Mouse (Mus musculus) lung, postnatal 4 days (tissue): ENCODE results near the gene Arl16.
A peak's percentile ranks its signal among the peaks of the same experiment; 100 is the strongest.

Experiments
- DNase-seq, 2 experiments: peaks; one replicate each; pipeline ENCODE4 v3.0.0; 2021

The Arl16 gene

GRCm38 (mm10) chr11:120491317-120492023 is 24.1 kb upstream of the Arl16 start, which contains the start of gene Slc25a10:
TSS of gene Slc25a10 (plus strand) at chr11:120491840.
- DNase-seq: peak; percentile 92 to 93

- DNase-seq: peak in 1 of 2 experiments; percentile 18
These were observed 23.1 kb upstream of the Arl16 start for GRCm38 (mm10) chr11:120490291-120491046.

GRCm38 (mm10) chr11:120489054-120489761 is 21.8 kb upstream of the Arl16 start:
- peak; percentile 71 to 82 for DNase-seq

GRCm38 (mm10) chr11:120488516-120488915 is 21.1 kb upstream of the Arl16 start:
- no peak for DNase-seq

- DNase-seq: no peak
These were observed 17.8 kb upstream of the Arl16 start for GRCm38 (mm10) chr11:120485251-120485650.

GRCm38 (mm10) chr11:120484265-120484981 is 17.0 kb upstream of the Arl16 start, which contains the start of gene Mrpl12:
TSS of gene Mrpl12 (plus strand) at chr11:120484613.
- DNase-seq: peak; percentile 90 to 92

- no peak for DNase-seq
These were observed 16.1 kb upstream of the Arl16 start for GRCm38 (mm10) chr11:120483448-120483934.

- no peak for DNase-seq
These were observed 4.6 kb upstream of the Arl16 start for GRCm38 (mm10) chr11:120472052-120472451.

- no peak for DNase-seq
These were observed 307 bp upstream of the Arl16 start for GRCm38 (mm10) chr11:120467736-120468092.

- no peak for DNase-seq
These were observed 1.9 kb downstream of the Arl16 start for GRCm38 (mm10) chr11:120465521-120465920.

- no peak for DNase-seq
These were observed 3.0 kb downstream of the Arl16 start for GRCm38 (mm10) chr11:120464365-120464764.

GRCm38 (mm10) chr11:120463536-120463935 is 3.9 kb downstream of the Arl16 start:
- DNase-seq: no peak

GRCm38 (mm10) chr11:120458847-120459597 is 8.4 kb downstream of the Arl16 start:
- no peak for DNase-seq

- DNase-seq: peak; percentile 83 to 85
These were observed 9.3 kb downstream of the Arl16 start, which contains the start of the genes Oxld1 and Ccdc137 for GRCm38 (mm10) chr11:120457772-120458751. TSS of gene Oxld1 (minus strand) at chr11:120458068. TSS of gene Ccdc137 (plus strand) at chr11:120458115.

- no peak for DNase-seq
These were observed 10.0 kb downstream of the Arl16 start for GRCm38 (mm10) chr11:120457370-120457769.

GRCm38 (mm10) chr11:120455413-120455812 is 12.0 kb downstream of the Arl16 start:
- DNase-seq: no peak

- no peak for DNase-seq
These were observed 12.4 kb downstream of the Arl16 start for GRCm38 (mm10) chr11:120454965-120455364.

- DNase-seq: no peak
These were observed 14.1 kb downstream of the Arl16 start, which contains the start of gene Pde6g for GRCm38 (mm10) chr11:120453306-120453705. TSS of gene Pde6g (minus strand) at chr11:120453500.

GRCm38 (mm10) chr11:120452246-120452645 is 15.2 kb downstream of the Arl16 start:
- no peak for DNase-seq

- no peak for DNase-seq
These were observed 20.2 kb downstream of the Arl16 start for GRCm38 (mm10) chr11:120447179-120447578.
